Mouse (Mus musculus) megakaryocyte, embryonic 14.5 days (primary cell): ENCODE data around the gene Kif19a.

Experiments used
- FLI1 ChIP-seq: IDR thresholded peaks from 2 replicates; pipeline ENCODE4 v1.6.1; 2012; ENCODE audit warnings: low read length, inconsistent platforms, mixed read lengths
- GATA1 ChIP-seq: IDR thresholded peaks from 3 replicates; pipeline ENCODE4 v1.6.1; 2012; ENCODE audit warnings: mixed read lengths, low read length, inconsistent platforms, borderline replicate concordance

- TF ChIP-seq FLI1 (no peak), GATA1 (no peak)
Observed at GRCm38 (mm10) chr11:114816934-114817333, 51.7 kb downstream of the Kif19a start.
